Mouse (Mus musculus) left cerebral cortex, postnatal 25 days (tissue): ENCODE measurements at regions not wholly inside any gene's neighbourhood (a gene's known extent, or its start where the extent isn't known, plus 50 kb on each side); places are given as distances from the start of the nearest gene placed in this dataset.
A peak's percentile ranks its signal among the peaks of the same experiment; 100 is the strongest.

Source experiments
- DNase-seq, 2 experiments: peaks; one replicate each; pipeline ENCODE4 v3.0.0; 2022; ENCODE audit warnings: low spot score in 2 of 2, mixed read lengths in 1 of 2
- intact Hi-C: fragments of 180-260 bp; cut with DNase I; formaldehyde crosslinking; loops from one replicate; pipeline ENCODE4 v1.15.1; 2025

- intact Hi-C loops, result no loop called here
- no peak for DNase-seq
These were observed 74.2 kb upstream of the Dhx40 start for GRCm38 (mm10) chr11:86881710-86882109.

- no peak for DNase-seq
- intact Hi-C loops, result no loop called here
These were observed 71.9 kb upstream of the Dhx40 start for GRCm38 (mm10) chr11:86879356-86879905.

- intact Hi-C loops, result no loop called here
- no peak for DNase-seq
These were observed 71.0 kb upstream of the Dhx40 start for GRCm38 (mm10) chr11:86878327-86879065.

- intact Hi-C loops, result no loop called here
- no peak for DNase-seq
These were observed 69.0 kb upstream of the Dhx40 start for GRCm38 (mm10) chr11:86876509-86876908.

GRCm38 (mm10) chr11:86875738-86876137, 68.2 kb upstream of the Dhx40 start:
- intact Hi-C loops, result no loop called here
- no peak for DNase-seq

- peak in 1 of 2 experiments; percentile 45 for DNase-seq
- intact Hi-C loops, result no loop called here
These were observed 67.2 kb upstream of the Dhx40 start for GRCm38 (mm10) chr11:86874666-86875295.

- DNase-seq, result no peak
- intact Hi-C loops, result no loop called here
These were observed 65.8 kb upstream of the Dhx40 start for GRCm38 (mm10) chr11:86873406-86873700.

GRCm38 (mm10) chr11:86872537-86873405, 65.2 kb upstream of the Dhx40 start:
- DNase-seq, result no peak
- intact Hi-C loops, result no loop called here

GRCm38 (mm10) chr11:86871782-86872181, 64.2 kb upstream of the Dhx40 start:
- DNase-seq, result no peak
- intact Hi-C loops, result no loop called here

- no peak for DNase-seq
- intact Hi-C loops, result no loop called here
These were observed 63.1 kb upstream of the Dhx40 start for GRCm38 (mm10) chr11:86870486-86871165.

- intact Hi-C loops, result no loop called here
These were observed 59.4 kb upstream of the Dhx40 start for GRCm38 (mm10) chr11:86866931-86867330.

GRCm38 (mm10) chr11:86859864-86860528, 52.5 kb upstream of the Dhx40 start:
- intact Hi-C loops, result no loop called here
- no peak for DNase-seq

More at GRCm38 (mm10) chr11:86866931-86867330, 59.4 kb upstream of the Dhx40 start:
- DNase-seq, result no peak

GRCm38 (mm10) chr11:86859236-86859817, 51.8 kb upstream of the Dhx40 start:
- no peak for DNase-seq
- intact Hi-C loops, result no loop called here

GRCm38 (mm10) chr11:86858211-86858610, 50.7 kb upstream of the Dhx40 start:
- DNase-seq, result no peak

More at GRCm38 (mm10) chr11:86858211-86858610, 50.7 kb upstream of the Dhx40 start:
- intact Hi-C loops, result no loop called here
